Mouse (Mus musculus) heart, postnatal 0 days (tissue): ENCODE results near the gene Cnr2. TPM values are rescaled to one million over a fixed set of nuclear protein-coding genes. Genes with fewer than 3 reads are reported as not detected.

Source experiments
- ATAC-seq: fragments of 200-750 bp; cut with Nextera tagmentation; 2 replicates; pipeline ENCODE4 v1.8.0; 2017; ENCODE audit warnings: low read depth, moderate number of reproducible peaks, moderate library complexity; ENCODE audit not compliant: insufficient read depth
- DNase-seq: peaks from one replicate; pipeline ENCODE4 v3.0.0-alpha.2; 2016; ENCODE audit warnings: low spot score
- H3K27ac ChIP-seq: fragments of 300-500 bp; sonication (generic); 2 replicates; pipeline ENCODE4 v1.5.1; 2014; ENCODE audit warnings: low read depth, mild to moderate bottlenecking
- H3K27me3 ChIP-seq: fragments of 300-500 bp; sonication (generic); 2 replicates; pipeline ENCODE4 v1.6.1; 2014; ENCODE audit warnings: low read length, mixed read lengths; ENCODE audit not compliant: control insufficient read depth, insufficient read depth
- H3K36me3 ChIP-seq: fragments of 300-500 bp; sonication (generic); replicated peaks from 2 replicates; pipeline ENCODE4 v1.6.1; 2014; ENCODE audit warnings: low read length, mixed read lengths; ENCODE audit not compliant: control insufficient read depth, insufficient read depth
- H3K4me1 ChIP-seq: fragments of 300-500 bp; sonication (generic); 2 replicates; pipeline ENCODE4 v1.6.1; 2014; ENCODE audit warnings: antibody characterized with exemption; ENCODE audit not compliant: control insufficient read depth, insufficient read depth
- H3K4me2 ChIP-seq: fragments of 300-500 bp; sonication (generic); 2 replicates; pipeline ENCODE4 v1.6.1; 2014; ENCODE audit warnings: low read depth, mild to moderate bottlenecking, low read length, moderate library complexity
- H3K4me3 ChIP-seq: fragments of 300-500 bp; sonication (generic); 2 replicates; pipeline ENCODE4 v1.5.1; 2014; ENCODE audit warnings: low read depth, low read length
- H3K9ac ChIP-seq: fragments of 300-500 bp; sonication (generic); replicated peaks from 2 replicates; pipeline ENCODE4 v1.6.1; 2014; ENCODE audit warnings: low read depth, low read length, mixed read lengths
- H3K9me3 ChIP-seq: fragments of 300-500 bp; sonication (generic); replicated peaks from 2 replicates; pipeline ENCODE4 v1.6.1; 2016; ENCODE audit warnings: low read length; ENCODE audit not compliant: control insufficient read depth
- CTCF ChIP-seq: IDR thresholded peaks from 2 replicates; pipeline ENCODE4 v1.5.1; 2016; ENCODE audit warnings: antibody characterized with exemption, control low read depth, low read depth
- EP300 ChIP-seq: IDR thresholded peaks from 2 replicates; pipeline ENCODE4 v1.6.1; 2016; ENCODE audit warnings: antibody characterized with exemption, low read depth
- WGBS: fragments of 180-500 bp; shearing (Covaris S2); extraction: QIAGEN DNeasy Blood & Tissue Kit; methylation state at CpG from one replicate; pipeline ENCODE4 v1.1.7; 2014; 5-methylcytosine and 5-hydroxymethylcytosine counted together
- polyA plus RNA-seq: library from polyadenylated mRNA; unstranded; fragments of >200 nt; fragmentation: Nextera tagmentation; extraction: Ambion mirVana; gene quantifications from 2 replicates; pipeline ENCODE4 v1.2.1, GENCODE M21; 2015
- total RNA-seq: library from RNA; depleted of rRNA; stranded (reverse); fragments of >200 nt; gene quantifications from 2 replicates; pipeline ENCODE4 v1.2.3, GENCODE M21; 2014; ENCODE audit warnings: low replicate concordance

The Cnr2 gene
- total and polyA plus RNA-seq, 2 experiments from 2014 or later = 0.27 to 0.36 TPM

DNA sequence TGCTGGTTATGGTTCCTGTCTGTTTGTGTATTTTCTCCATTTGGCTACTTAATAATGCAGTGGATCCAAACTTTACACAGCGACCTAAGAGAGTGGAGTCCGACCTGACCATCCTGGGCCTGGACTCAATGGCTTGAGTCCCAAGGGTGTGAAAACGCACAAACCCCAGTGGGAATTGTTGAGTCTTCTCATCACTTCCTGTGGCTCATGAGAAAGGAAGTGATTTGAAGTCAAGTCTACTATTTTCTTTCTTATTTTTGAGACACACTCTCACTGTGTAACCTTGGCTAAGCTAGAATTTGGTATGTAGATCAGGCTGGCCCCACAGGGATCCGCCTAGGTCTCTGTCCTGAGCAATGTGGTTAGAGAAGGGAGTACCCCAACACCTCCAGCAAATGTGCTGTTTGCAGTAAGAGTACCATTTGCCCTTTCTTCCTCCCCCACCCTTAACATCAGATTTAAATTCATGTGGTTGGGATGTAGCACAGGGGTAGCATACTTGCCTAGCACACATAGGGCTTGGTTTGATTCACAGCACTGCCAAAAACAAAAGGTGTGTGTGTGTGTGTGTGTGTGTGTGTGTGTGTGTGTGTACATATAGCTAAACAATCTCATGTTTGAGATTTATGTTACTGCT, 7.5 kb downstream of the Cnr2 start:
- Histone ChIP-seq H3K9me3 (no peaks in the 10 kb centered on the region), H3K27me3 (no peaks in the 10 kb centered on the region), H3K4me2 (no peak overlapping the region), H3K4me1 (0 out of 2 replicates have a peak, but pooled peaks cover 5% of the 10 kb centered on the region), H3K9ac (no peak overlapping the region), H3K36me3 (no peaks in the 10 kb centered on the region), H3K4me3 (no peak overlapping the region), H3K27ac (no peak overlapping the region)
- ATAC-seq = no peak
- DNase-seq = no peak
- TF ChIP-seq CTCF = no peak
- no peak for TF ChIP-seq EP300
- 71% methylated on average over 4 of the region's 4 CpGs for WGBS

- Histone ChIP-seq H3K4me1 (no peaks in the 10 kb centered on the region), H3K9ac (no peak overlapping the region), H3K4me3 (no peak overlapping the region), H3K4me2 (no peak overlapping the region), H3K27me3 (no peaks in the 10 kb centered on the region), H3K27ac (no peak overlapping the region), H3K9me3 (no peaks in the 10 kb centered on the region), H3K36me3 (no peaks in the 10 kb centered on the region)
- 67% methylated on average over 1 of the region's 1 CpGs for WGBS
- DNase-seq (no peak), ATAC-seq (no peak)
- TF ChIP-seq EP300 (no peak), CTCF (no peak)
Observed at GRCm38 (mm10) chr4:135904810-135905209, 9.6 kb downstream of the Cnr2 start.

GRCm38 (mm10) chr4:135906633-135907032, 11.4 kb downstream of the Cnr2 start:
- no peaks in the 10 kb centered on the region for H3K4me1 ChIP-seq
- H3K9me3 ChIP-seq = no peaks in the 10 kb centered on the region
- no peak for TF ChIP-seq EP300
- no peak for TF ChIP-seq CTCF
- no peaks in the 10 kb centered on the region for H3K27me3 ChIP-seq
- no peak overlapping the region for H3K9ac ChIP-seq
- ATAC-seq = no peak
- WGBS = 72% methylated on average over 3 of the region's 3 CpGs
- no peak overlapping the region for H3K4me2 ChIP-seq
- no peak overlapping the region for H3K27ac ChIP-seq
- no peaks in the 10 kb centered on the region for H3K36me3 ChIP-seq
- no peak overlapping the region for H3K4me3 ChIP-seq
- DNase-seq = no peak

GRCm38 (mm10) chr4:135909326-135910066, 14.3 kb downstream of the Cnr2 start:
- Histone ChIP-seq H3K36me3 (no peaks in the 10 kb centered on the region), H3K9ac (no peak overlapping the region), H3K4me3 (no peak overlapping the region), H3K4me1 (no peaks in the 10 kb centered on the region), H3K9me3 (no peaks in the 10 kb centered on the region), H3K27me3 (no peaks in the 10 kb centered on the region), H3K27ac (no peak overlapping the region), H3K4me2 (no peak overlapping the region)
- DNase-seq (no peak), ATAC-seq (no peak)
- TF ChIP-seq CTCF (no peak), EP300 (no peak)
- 14% methylated on average over 13 of the region's 13 CpGs for WGBS

DNA sequence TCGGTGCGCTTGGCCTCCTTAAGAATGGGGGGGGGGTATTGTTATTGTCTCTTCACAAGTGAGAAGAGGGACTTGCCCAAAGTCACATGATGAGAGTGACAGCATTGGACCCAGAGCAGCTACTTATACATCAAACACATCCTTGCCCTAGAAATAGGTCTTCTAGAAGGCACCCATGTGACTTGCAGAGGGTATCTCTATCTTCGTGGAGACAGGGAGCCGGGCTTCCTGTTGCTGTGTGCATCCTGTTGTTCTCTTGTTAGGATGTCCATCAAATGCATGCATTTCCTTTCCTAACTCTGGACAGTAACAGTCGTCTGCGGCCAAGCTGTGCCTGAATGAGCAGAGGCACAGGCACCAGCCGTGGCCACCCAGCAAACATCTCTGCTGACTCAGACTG, 16.3 kb downstream of the Cnr2 start:
- peak; percentile 58 for ATAC-seq
- H3K9me3 ChIP-seq = no peaks in the 10 kb centered on the region
- H3K36me3 ChIP-seq = no peaks in the 10 kb centered on the region
- WGBS = 51% methylated on average over 7 of the region's 7 CpGs
- no peaks in the 10 kb centered on the region for H3K4me1 ChIP-seq
- DNase-seq = no peak
- no peak overlapping the region for H3K9ac ChIP-seq
- peak overlapping the region; percentile 52; the same call in 1 of the 2 replicates for H3K27ac ChIP-seq
- H3K4me3 ChIP-seq = no peak overlapping the region
- H3K4me2 ChIP-seq = no peak overlapping the region; the same call in 1 of the 2 replicates
- H3K27me3 ChIP-seq = no peaks in the 10 kb centered on the region
- TF ChIP-seq EP300 (no peak), CTCF (no peak)
